Mouse (Mus musculus): ENCODE results near the gene Arf1. TPM values are rescaled to one million over a fixed set of nuclear protein-coding genes. Genes with fewer than 3 reads are reported as not detected.

Arf1 gene
- polyA plus RNA-seq, 1 experiment = 414 TPM

DNA sequence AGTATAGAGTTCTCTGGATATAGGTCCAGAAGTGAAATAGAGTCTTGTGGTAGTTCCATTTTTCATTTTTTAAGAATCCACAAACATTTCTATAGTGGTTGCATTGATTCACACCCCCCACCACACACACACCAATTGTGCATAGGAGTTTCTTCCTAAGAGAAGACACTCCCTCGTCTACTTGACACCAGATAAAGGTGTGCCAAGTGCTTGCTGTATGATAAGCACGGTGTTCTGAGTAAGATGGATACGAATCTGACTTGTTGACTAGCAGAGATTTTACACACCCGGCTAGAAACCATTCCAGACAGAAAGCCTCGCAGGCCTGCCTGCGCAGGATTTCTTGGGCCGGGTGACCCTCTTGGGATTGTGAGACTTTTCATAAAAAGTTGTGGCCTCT lies 31.6 kb upstream of the Arf1 start:
- Histone ChIP-seq H3K4me1 (ENCODE audit: control insufficient read depth, insufficient read depth, low read length) (no peaks in the 10 kb centered on the region), H3K27ac (ENCODE audit: insufficient read depth, low read length) (no peak overlapping the region), H3K4me3 (ENCODE audit: insufficient read depth, low read length) (no peak overlapping the region)
- no peak for TF ChIP-seq CTCF (IDR thresholded peaks at IDR 0.05; ENCODE audit: borderline replicate concordance, insufficient read depth, low read length)
- no peak for TF ChIP-seq POLR2A (IDR thresholded peaks at IDR 0.05; ENCODE audit: low read depth, low read length)

DNA sequence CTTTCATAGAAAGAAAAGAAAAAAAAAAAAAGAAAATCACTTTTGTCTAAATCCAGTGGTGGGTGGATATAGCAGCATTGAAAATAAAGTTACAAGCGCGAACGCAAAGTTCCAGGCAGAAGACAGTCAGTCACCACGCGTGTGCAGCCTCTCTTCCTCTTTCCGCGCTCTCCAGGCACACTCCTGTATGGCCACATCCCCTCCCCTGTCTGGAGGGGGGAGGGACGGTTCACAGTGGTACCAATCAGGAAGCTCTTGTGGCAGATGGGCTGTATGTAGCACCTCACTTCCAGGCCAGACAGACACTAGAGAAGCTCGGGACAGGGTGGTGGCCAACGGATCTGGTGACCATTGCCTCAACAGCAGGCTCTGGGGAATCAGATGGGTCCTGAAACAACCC lies 20.0 kb upstream of the Arf1 start:
- TF ChIP-seq POLR2A (IDR thresholded peaks at IDR 0.05; ENCODE audit: low read depth, low read length) (no peak), CTCF (IDR thresholded peaks at IDR 0.05; ENCODE audit: borderline replicate concordance, insufficient read depth, low read length) (no peak)
- H3K27ac ChIP-seq (ENCODE audit: insufficient read depth, low read length) = no peak overlapping the region
- no peak overlapping the region for H3K4me3 ChIP-seq (ENCODE audit: insufficient read depth, low read length)
- no peaks in the 10 kb centered on the region for H3K4me1 ChIP-seq (ENCODE audit: control insufficient read depth, insufficient read depth, low read length)

DNA sequence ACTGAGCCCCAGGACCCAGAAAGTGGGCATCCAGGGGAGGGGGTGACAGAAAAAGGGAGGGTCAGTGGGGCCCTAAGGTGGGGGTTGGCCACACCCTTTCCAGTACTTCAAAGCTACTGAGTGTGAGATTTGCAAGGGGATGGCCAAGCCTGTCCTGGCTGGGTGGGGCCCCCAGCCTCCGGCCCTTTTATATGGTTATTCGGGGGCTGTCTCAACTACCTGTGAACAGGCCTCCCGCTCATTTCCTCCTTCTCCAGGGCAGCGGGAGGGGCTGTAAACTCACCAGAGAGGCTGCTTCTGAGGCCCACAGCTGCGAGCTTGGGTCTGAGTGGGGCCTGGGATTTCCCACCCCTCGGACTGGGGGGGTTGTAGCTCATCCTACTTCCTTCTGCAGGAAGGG lies 15.8 kb upstream of the Arf1 start:
- TF ChIP-seq CTCF (IDR thresholded peaks at IDR 0.05; ENCODE audit: borderline replicate concordance, insufficient read depth, low read length) = no peak
- no peak for TF ChIP-seq POLR2A (IDR thresholded peaks at IDR 0.05; ENCODE audit: low read depth, low read length)
- Histone ChIP-seq H3K4me1 (ENCODE audit: control insufficient read depth, insufficient read depth, low read length) (no peaks in the 10 kb centered on the region), H3K4me3 (ENCODE audit: insufficient read depth, low read length) (no peak overlapping the region), H3K27ac (ENCODE audit: insufficient read depth, low read length) (no peak overlapping the region)

DNA sequence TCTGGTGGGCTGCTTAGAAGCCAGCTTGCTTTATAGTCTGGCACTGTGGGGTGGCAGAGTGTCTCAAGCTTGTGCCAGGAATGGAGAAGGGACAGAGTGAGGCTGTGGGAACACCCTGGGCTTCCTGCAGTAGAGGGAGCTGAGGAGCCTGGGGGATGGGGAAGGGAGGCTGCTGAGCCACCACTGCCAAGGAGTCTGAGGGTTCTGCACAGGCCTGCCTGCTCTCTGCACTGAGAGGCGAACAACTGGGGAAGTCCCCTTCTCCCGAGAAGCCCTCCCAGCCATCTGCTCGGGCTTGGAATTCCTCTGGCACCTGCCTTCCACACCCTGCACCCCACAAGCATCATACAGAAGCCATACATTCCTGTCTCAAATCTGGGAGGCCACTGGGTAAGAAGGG lies 13.8 kb upstream of the Arf1 start:
- TF ChIP-seq POLR2A (IDR thresholded peaks at IDR 0.05; ENCODE audit: low read depth, low read length) (no peak), CTCF (IDR thresholded peaks at IDR 0.05; ENCODE audit: borderline replicate concordance, insufficient read depth, low read length) (no peak)
- Histone ChIP-seq H3K4me3 (ENCODE audit: insufficient read depth, low read length) (no peak overlapping the region), H3K4me1 (ENCODE audit: control insufficient read depth, insufficient read depth, low read length) (no peaks in the 10 kb centered on the region), H3K27ac (ENCODE audit: insufficient read depth, low read length) (no peak overlapping the region)

DNA sequence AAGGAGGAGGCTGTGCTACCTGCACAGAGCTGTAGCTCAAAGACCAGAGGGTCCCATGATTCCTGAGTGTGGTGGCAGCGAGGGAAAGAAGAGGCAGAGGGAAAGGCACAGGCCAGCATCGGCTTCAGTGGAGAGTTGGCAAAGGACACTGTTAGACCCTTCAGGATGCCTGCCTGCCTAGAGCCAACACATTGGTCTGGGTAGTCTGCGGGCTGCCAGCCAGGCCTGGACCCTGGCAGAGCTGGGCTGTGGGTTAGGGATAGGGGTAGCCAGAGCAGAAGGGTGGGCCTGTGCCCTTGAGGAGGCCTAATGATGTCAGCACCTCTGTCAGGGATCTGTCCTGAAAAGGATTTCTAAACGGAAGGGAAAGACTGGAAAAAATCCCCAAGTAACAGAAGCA lies 11.7 kb upstream of the Arf1 start:
- H3K27ac ChIP-seq (ENCODE audit: insufficient read depth, low read length) = no peak overlapping the region
- H3K4me3 ChIP-seq (ENCODE audit: insufficient read depth, low read length) = no peak overlapping the region
- H3K4me1 ChIP-seq (ENCODE audit: control insufficient read depth, insufficient read depth, low read length) = no peaks in the 10 kb centered on the region
- TF ChIP-seq POLR2A (IDR thresholded peaks at IDR 0.05; ENCODE audit: low read depth, low read length) (no peak), CTCF (IDR thresholded peaks at IDR 0.05; ENCODE audit: borderline replicate concordance, insufficient read depth, low read length) (no peak)

DNA sequence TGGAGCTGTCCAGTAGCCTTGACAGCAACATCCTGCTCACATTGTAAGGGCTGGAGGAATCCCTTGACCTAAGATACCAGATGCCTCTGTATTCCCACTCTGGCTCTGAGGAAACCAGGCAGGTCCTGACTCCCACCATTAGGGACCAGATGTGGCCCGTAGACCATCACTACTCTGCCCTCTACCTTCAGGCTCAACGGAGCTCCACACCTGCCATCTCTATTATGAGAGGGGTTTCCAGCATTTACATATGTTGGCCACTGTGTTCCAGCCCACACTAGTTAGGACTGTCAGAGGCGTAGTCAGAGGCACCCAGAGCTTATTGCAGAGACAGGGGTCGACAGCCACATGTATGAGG lies 11.3 kb upstream of the Arf1 start:
- Histone ChIP-seq H3K4me1 (ENCODE audit: control insufficient read depth, insufficient read depth, low read length) (no peaks in the 10 kb centered on the region), H3K27ac (ENCODE audit: insufficient read depth, low read length) (no peak overlapping the region), H3K4me3 (ENCODE audit: insufficient read depth, low read length) (no peak overlapping the region)
- TF ChIP-seq POLR2A (IDR thresholded peaks at IDR 0.05; ENCODE audit: low read depth, low read length) (no peak), CTCF (IDR thresholded peaks at IDR 0.05; ENCODE audit: borderline replicate concordance, insufficient read depth, low read length) (no peak)

DNA sequence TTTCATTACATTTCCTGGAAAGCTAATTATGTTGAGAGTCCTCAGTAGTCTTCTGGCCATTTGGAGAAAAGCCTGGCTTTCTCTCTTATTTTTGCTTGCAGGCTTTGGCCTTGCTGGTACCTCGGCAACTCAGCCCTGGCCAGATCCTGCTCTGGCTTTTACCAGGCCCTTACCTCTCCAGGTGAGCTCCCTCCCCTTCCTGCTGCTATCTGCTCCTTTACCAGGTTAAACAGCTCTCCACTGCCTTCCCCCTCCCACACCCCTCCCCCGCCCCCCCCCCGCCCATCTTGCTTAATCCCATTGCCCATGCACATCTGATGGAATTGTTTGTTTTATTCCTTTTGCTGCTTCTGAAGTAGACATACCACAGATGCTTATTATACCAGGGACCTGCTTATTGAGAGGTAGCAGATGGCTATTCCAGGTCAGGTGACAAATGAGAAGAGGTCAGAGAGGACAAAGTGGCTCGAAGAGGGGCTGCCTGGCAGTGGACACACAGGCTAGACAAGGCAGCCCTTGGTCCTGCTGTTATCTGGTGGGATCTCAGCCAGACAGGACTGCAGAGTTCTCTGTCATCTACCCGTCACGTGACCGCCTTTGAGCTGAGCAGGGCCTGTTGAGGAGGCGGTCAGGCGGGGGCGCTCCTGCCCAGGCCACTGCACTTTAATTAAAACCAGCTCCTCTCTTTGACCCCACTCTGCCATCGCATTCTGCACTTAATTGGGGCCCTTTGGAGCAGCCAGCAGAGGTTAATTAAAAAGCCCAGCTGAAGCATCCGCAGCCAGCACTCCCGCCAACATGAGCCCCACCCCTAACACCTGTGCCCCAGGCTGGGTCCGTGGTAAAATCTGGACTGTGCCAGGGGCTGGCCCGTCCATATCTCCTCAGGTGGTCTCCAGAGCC lies 10.7 kb upstream of the Arf1 start:
- no peaks in the 10 kb centered on the region for H3K4me1 ChIP-seq (ENCODE audit: control insufficient read depth, insufficient read depth, low read length)
- TF ChIP-seq POLR2A (IDR thresholded peaks at IDR 0.05; ENCODE audit: low read depth, low read length) (no peak), CTCF (IDR thresholded peaks at IDR 0.05; ENCODE audit: borderline replicate concordance, insufficient read depth, low read length) (peak; percentile 33; the same call in 1 of the 2 replicates)
- no peak overlapping the region for H3K27ac ChIP-seq (ENCODE audit: insufficient read depth, low read length)
- no peak overlapping the region for H3K4me3 ChIP-seq (ENCODE audit: insufficient read depth, low read length)

DNA sequence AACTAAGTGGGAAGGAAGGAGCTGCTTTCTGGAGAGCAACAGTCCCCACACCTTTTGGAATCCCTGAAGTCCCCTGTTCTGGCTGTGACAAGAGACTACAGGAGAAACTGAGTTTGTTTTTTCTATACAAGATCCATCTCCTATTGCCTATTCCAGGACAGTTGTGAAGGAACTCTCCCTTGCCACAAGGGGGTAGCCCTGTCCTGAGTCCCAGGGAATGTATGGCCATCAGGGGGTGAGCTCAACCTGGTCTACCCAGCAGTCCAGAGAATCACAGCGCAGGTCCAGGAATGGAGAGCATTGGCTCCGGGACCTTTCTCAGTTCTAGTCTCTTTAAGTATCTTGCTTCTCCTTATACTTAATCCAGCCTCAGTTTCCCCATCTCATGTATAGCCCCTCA lies 4.7 kb upstream of the Arf1 start:
- no peaks in the 10 kb centered on the region for H3K4me1 ChIP-seq (ENCODE audit: control insufficient read depth, insufficient read depth, low read length)
- H3K4me3 ChIP-seq (ENCODE audit: insufficient read depth, low read length) = no peak overlapping the region
- H3K27ac ChIP-seq (ENCODE audit: insufficient read depth, low read length) = no peak overlapping the region
- TF ChIP-seq CTCF (IDR thresholded peaks at IDR 0.05; ENCODE audit: borderline replicate concordance, insufficient read depth, low read length) = no peak
- TF ChIP-seq POLR2A (IDR thresholded peaks at IDR 0.05; ENCODE audit: low read depth, low read length) = no peak

DNA sequence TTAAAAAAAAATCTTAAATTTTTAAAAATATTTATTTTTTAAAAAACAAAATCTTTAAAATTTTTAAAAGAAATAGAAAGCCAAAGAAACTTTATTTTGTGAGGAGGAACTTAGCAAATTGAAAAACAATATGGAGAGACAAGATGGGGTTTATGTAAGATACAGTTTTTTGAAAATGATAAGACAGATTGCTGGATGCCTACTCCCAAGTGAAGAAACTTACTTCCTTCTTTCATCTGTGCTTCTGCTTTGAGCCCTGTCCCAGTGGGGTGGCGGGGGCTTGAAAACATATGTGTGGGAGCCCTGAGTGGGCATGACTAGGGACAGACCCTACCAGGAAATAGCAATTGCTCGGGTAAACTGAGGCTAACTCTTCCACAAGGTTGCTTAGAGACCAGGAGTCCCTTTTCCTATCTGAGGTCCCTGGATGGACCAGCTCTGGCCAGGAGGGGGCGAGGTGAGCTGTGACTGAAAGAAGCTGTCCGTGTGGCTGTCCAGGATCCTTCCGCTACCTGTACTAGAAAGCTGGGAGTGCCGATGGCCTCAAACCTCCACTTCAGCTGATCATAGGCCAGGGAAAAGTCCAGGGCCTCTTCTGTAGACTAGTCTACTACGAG lies 2.2 kb upstream of the Arf1 start:
- no peak for TF ChIP-seq POLR2A (IDR thresholded peaks at IDR 0.05; ENCODE audit: low read depth, low read length)
- peak; percentile 83 for TF ChIP-seq CTCF (IDR thresholded peaks at IDR 0.05; ENCODE audit: borderline replicate concordance, insufficient read depth, low read length)
- Histone ChIP-seq H3K4me3 (ENCODE audit: insufficient read depth, low read length) (no peak overlapping the region), H3K27ac (ENCODE audit: insufficient read depth, low read length) (no peak overlapping the region), H3K4me1 (ENCODE audit: control insufficient read depth, insufficient read depth, low read length) (0 out of 2 replicates have a peak, but pooled peaks cover under 1% of the 10 kb centered on the region)

DNA sequence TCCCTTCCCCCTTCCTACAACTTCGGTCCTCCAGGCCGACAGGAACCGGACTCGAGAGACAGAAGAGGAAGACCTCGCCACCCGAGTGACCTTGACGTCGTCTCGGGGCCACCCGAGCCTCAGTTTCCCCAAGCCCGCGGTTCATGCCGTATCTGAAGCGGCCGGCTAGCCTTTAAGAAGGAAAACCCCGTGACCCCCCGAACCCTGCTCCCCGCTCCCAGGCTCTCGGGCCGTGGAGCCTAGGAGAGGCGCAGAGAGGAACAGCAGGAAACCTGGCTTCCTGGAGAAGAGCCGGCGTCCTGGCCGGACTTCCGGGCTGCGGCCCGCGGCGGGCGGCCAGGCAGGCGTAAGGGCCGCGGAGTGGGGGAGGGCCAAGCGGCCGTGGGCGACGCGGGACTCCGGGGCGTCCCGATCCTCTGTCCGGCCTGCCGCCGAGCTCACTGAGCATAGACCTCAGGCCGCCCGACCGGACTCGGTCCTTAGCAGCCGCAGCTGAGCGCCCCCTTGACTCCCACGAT lies 407 bp downstream of the Arf1 start:
- Histone ChIP-seq H3K4me1 (ENCODE audit: control insufficient read depth, insufficient read depth, low read length) (peaks cover 11% of the 10 kb centered on the region; the same call in 1 of the 2 replicates), H3K4me3 (ENCODE audit: insufficient read depth, low read length) (peak overlapping the region; percentile 97), H3K27ac (ENCODE audit: insufficient read depth, low read length) (peak overlapping the region; percentile 92)
- TF ChIP-seq POLR2A (IDR thresholded peaks at IDR 0.05; ENCODE audit: low read depth, low read length) (no peak), CTCF (IDR thresholded peaks at IDR 0.05; ENCODE audit: borderline replicate concordance, insufficient read depth, low read length) (no peak)
